Mouse (Mus musculus) kidney, postnatal 4 days (tissue): ENCODE results near the gene Abhd10.

Experiments
- DNase-seq, 2 experiments: peaks; one replicate each; pipeline ENCODE4 v3.0.0; 2021; ENCODE audit warnings: mixed read lengths in 2 of 2

The Abhd10 gene

GRCm38 (mm10) chr16:45742615-45743476 lies at the start of gene Abhd10:
TSS of gene Abhd10 (minus strand) at chr16:45742955.
- peak; percentile 99 for DNase-seq

GRCm38 (mm10) chr16:45791286-45791685 lies 48.5 kb upstream of the Abhd10 start:
- no peak for DNase-seq

- no peak for DNase-seq
Observed at GRCm38 (mm10) chr16:45789311-45789710, 46.6 kb upstream of the Abhd10 start.

- DNase-seq: no peak
Observed at GRCm38 (mm10) chr16:45787650-45788049, 44.9 kb upstream of the Abhd10 start.

- no peak for DNase-seq
Observed at GRCm38 (mm10) chr16:45786639-45787038, 43.9 kb upstream of the Abhd10 start.

- no peak for DNase-seq
Observed at GRCm38 (mm10) chr16:45780001-45780400, 37.2 kb upstream of the Abhd10 start.

- no peak for DNase-seq
Observed at GRCm38 (mm10) chr16:45774813-45775212, 32.1 kb upstream of the Abhd10 start.

- DNase-seq: no peak
Observed at GRCm38 (mm10) chr16:45770914-45771313, 28.2 kb upstream of the Abhd10 start.

- no peak for DNase-seq
Observed at GRCm38 (mm10) chr16:45767853-45768640, 25.3 kb upstream of the Abhd10 start.

GRCm38 (mm10) chr16:45767434-45767833 lies 24.7 kb upstream of the Abhd10 start:
- DNase-seq: no peak

GRCm38 (mm10) chr16:45765801-45766494 lies 23.2 kb upstream of the Abhd10 start:
- DNase-seq: peak in 1 of 2 experiments; percentile 9

- DNase-seq: no peak
Observed at GRCm38 (mm10) chr16:45765102-45765501, 22.3 kb upstream of the Abhd10 start.

- no peak for DNase-seq
Observed at GRCm38 (mm10) chr16:45762859-45763505, 20.2 kb upstream of the Abhd10 start.

- no peak for DNase-seq
Observed at GRCm38 (mm10) chr16:45761425-45761824, 18.7 kb upstream of the Abhd10 start.

GRCm38 (mm10) chr16:45758726-45759269 lies 16.0 kb upstream of the Abhd10 start:
- no peak for DNase-seq

- peak; percentile 58 to 72 for DNase-seq
Observed at GRCm38 (mm10) chr16:45757421-45758078, 14.8 kb upstream of the Abhd10 start.

GRCm38 (mm10) chr16:45756855-45757254 lies 14.1 kb upstream of the Abhd10 start:
- no peak for DNase-seq

- no peak for DNase-seq
Observed at GRCm38 (mm10) chr16:45743591-45744144, 913 bp upstream of the Abhd10 start.

- DNase-seq: no peak
Observed at GRCm38 (mm10) chr16:45737880-45738279, 4.9 kb downstream of the Abhd10 start.

- DNase-seq: no peak
Observed at GRCm38 (mm10) chr16:45736724-45737123, 6.0 kb downstream of the Abhd10 start.

- DNase-seq: no peak
Observed at GRCm38 (mm10) chr16:45729163-45729562, 13.6 kb downstream of the Abhd10 start.

- no peak for DNase-seq
Observed at GRCm38 (mm10) chr16:45724742-45725102, 18.0 kb downstream of the Abhd10 start.
